Mouse (Mus musculus) heart, embryonic 12.5 days (tissue): ENCODE results near the gene Hoxd11. TPM values are rescaled to one million over a fixed set of nuclear protein-coding genes. Genes with fewer than 3 reads are reported as not detected.

Source experiments
- ATAC-seq: fragments of 200-750 bp; cut with Nextera tagmentation; 2 replicates; pipeline ENCODE4 v1.8.0; 2017; ENCODE audit warnings: moderate TSS enrichment, moderate library complexity; ENCODE audit not compliant: insufficient number of reproducible peaks, low FRiP score
- H3K27ac ChIP-seq: fragments of 300-500 bp; sonication (generic); 2 replicates; pipeline ENCODE4 v1.5.1; 2016; ENCODE audit warnings: mild to moderate bottlenecking, moderate library complexity; ENCODE audit not compliant: poor library complexity, severe bottlenecking
- H3K27me3 ChIP-seq: fragments of 300-500 bp; sonication (generic); replicated peaks from 2 replicates; pipeline ENCODE4 v1.6.1; 2016; ENCODE audit warnings: mild to moderate bottlenecking, moderate library complexity
- H3K36me3 ChIP-seq: fragments of 300-500 bp; sonication (generic); 2 replicates; pipeline ENCODE4 v1.6.1; 2016; ENCODE audit warnings: mild to moderate bottlenecking, moderate library complexity
- H3K4me1 ChIP-seq: fragments of 300-500 bp; sonication (generic); replicated peaks from 2 replicates; pipeline ENCODE4 v1.6.1; 2016; ENCODE audit warnings: mild to moderate bottlenecking
- H3K4me2 ChIP-seq: fragments of 300-500 bp; sonication (generic); 2 replicates; pipeline ENCODE4 v1.6.1; 2016; ENCODE audit warnings: mild to moderate bottlenecking, moderate library complexity
- H3K4me3 ChIP-seq: fragments of 300-500 bp; sonication (generic); 2 replicates; pipeline ENCODE4 v1.5.1; 2016; ENCODE audit warnings: mild to moderate bottlenecking
- H3K9ac ChIP-seq: fragments of 300-500 bp; sonication (generic); 2 replicates; pipeline ENCODE4 v1.6.1; 2016; ENCODE audit warnings: mild to moderate bottlenecking, moderate library complexity
- H3K9me3 ChIP-seq: fragments of 300-500 bp; sonication (generic); replicated peaks from 2 replicates; pipeline ENCODE4 v1.6.1; 2016; ENCODE audit warnings: mild to moderate bottlenecking, moderate library complexity
- WGBS: fragments of 180-500 bp; shearing (Covaris S2); methylation state at CpG from one replicate; pipeline ENCODE4 v1.1.7; 2016; 5-methylcytosine and 5-hydroxymethylcytosine counted together
- polyA plus RNA-seq: library from polyadenylated mRNA; unstranded; fragments of >200 nt; fragmentation: Nextera tagmentation; extraction: Ambion mirVana; gene quantifications from 2 replicates; pipeline ENCODE4 v1.2.1, GENCODE M21; 2016

Gene Hoxd11
- polyA plus RNA-seq, 1 experiment from 2014 or later = not detected

- peak; percentile 69; the same call in 1 of the 2 replicates for ATAC-seq
- H3K27ac ChIP-seq = no peak within 1 kb of the TSS
- H3K9me3 ChIP-seq = no peaks in the 10 kb centered on the region
- H3K4me1 ChIP-seq = peaks cover 19% of the 10 kb centered on the region
- WGBS = under 1% methylated on average over 36 of the region's 51 CpGs
- peak within 1 kb of the TSS; percentile 48 for H3K4me3 ChIP-seq
- peaks cover 90% of the 10 kb centered on the region for H3K27me3 ChIP-seq
- peak within 1 kb of the TSS; percentile 9; the same call in 1 of the 2 replicates for H3K9ac ChIP-seq
- peak within 1 kb of the TSS; percentile 76 for H3K4me2 ChIP-seq
- no peaks in the 10 kb centered on the region for H3K36me3 ChIP-seq
These were observed 11.5 kb upstream of the Hoxd11 start, which contains the start of gene Hoxd13 for GRCm38 (mm10) chr2:74667842-74668357. Gene Hoxd13 (plus strand): TSS chr2:74668310.

- Histone ChIP-seq H3K27me3 (peaks cover 90% of the 10 kb centered on the region), H3K4me3 (peak overlapping the region; percentile 48), H3K9ac (peak overlapping the region; percentile 9; the same call in 1 of the 2 replicates), H3K4me2 (peak overlapping the region; percentile 76), H3K36me3 (no peaks in the 10 kb centered on the region), H3K27ac (no peak overlapping the region), H3K4me1 (peaks cover 19% of the 10 kb centered on the region), H3K9me3 (no peaks in the 10 kb centered on the region)
- WGBS = under 1% methylated on average over 68 of the region's 74 CpGs
- ATAC-seq = peak; percentile 22; the same call in 1 of the 2 replicates
These were observed 10.8 kb upstream of the Hoxd11 start for GRCm38 (mm10) chr2:74668370-74669229.

GRCm38 (mm10) chr2:74669230-74669578 lies 10.2 kb upstream of the Hoxd11 start:
- H3K36me3 ChIP-seq = no peaks in the 10 kb centered on the region
- no peak overlapping the region for H3K9ac ChIP-seq
- no peaks in the 10 kb centered on the region for H3K9me3 ChIP-seq
- peaks cover 19% of the 10 kb centered on the region for H3K4me1 ChIP-seq
- H3K27me3 ChIP-seq = peaks cover 90% of the 10 kb centered on the region
- H3K4me3 ChIP-seq = no peak overlapping the region
- ATAC-seq = no peak
- no peak overlapping the region for H3K4me2 ChIP-seq
- no peak overlapping the region for H3K27ac ChIP-seq
- 1% methylated on average over 3 of the region's 3 CpGs for WGBS

- H3K4me1 ChIP-seq = peaks cover 19% of the 10 kb centered on the region
- no peak overlapping the region for H3K4me3 ChIP-seq
- no peak overlapping the region for H3K27ac ChIP-seq
- under 1% methylated on average over 14 of the region's 14 CpGs for WGBS
- no peaks in the 10 kb centered on the region for H3K9me3 ChIP-seq
- peaks cover 90% of the 10 kb centered on the region for H3K27me3 ChIP-seq
- H3K9ac ChIP-seq = no peak overlapping the region
- H3K36me3 ChIP-seq = no peaks in the 10 kb centered on the region
- ATAC-seq = no peak
- H3K4me2 ChIP-seq = no peak overlapping the region
These were observed 9.6 kb upstream of the Hoxd11 start for GRCm38 (mm10) chr2:74669650-74670235.

GRCm38 (mm10) chr2:74670632-74671188 lies 8.6 kb upstream of the Hoxd11 start:
- H3K36me3 ChIP-seq = no peaks in the 10 kb centered on the region
- peaks cover 19% of the 10 kb centered on the region for H3K4me1 ChIP-seq
- H3K4me3 ChIP-seq = no peak overlapping the region
- ATAC-seq = no peak
- H3K27me3 ChIP-seq = peaks cover 92% of the 10 kb centered on the region
- no peak overlapping the region for H3K4me2 ChIP-seq
- WGBS = 3% methylated on average over 3 of the region's 3 CpGs
- H3K9ac ChIP-seq = no peak overlapping the region
- H3K27ac ChIP-seq = no peak overlapping the region
- H3K9me3 ChIP-seq = no peaks in the 10 kb centered on the region

GRCm38 (mm10) chr2:74671847-74672246 lies 7.5 kb upstream of the Hoxd11 start:
- H3K9me3 ChIP-seq = no peaks in the 10 kb centered on the region
- no peaks in the 10 kb centered on the region for H3K36me3 ChIP-seq
- 0 out of 2 replicates have a peak overlapping the region, but pooled peaks have one; percentile 12 for H3K4me3 ChIP-seq
- no peak for ATAC-seq
- H3K27me3 ChIP-seq = peaks cover 93% of the 10 kb centered on the region
- H3K27ac ChIP-seq = no peak overlapping the region
- H3K4me2 ChIP-seq = peak overlapping the region; percentile 85
- peaks cover 19% of the 10 kb centered on the region for H3K4me1 ChIP-seq
- WGBS = 4% methylated on average over 5 of the region's 5 CpGs
- H3K9ac ChIP-seq = no peak overlapping the region

GRCm38 (mm10) chr2:74672481-74673362 lies 6.6 kb upstream of the Hoxd11 start:
- Histone ChIP-seq H3K4me2 (peak overlapping the region; percentile 85), H3K36me3 (no peaks in the 10 kb centered on the region), H3K9ac (no peak overlapping the region; the same call in 1 of the 2 replicates), H3K27me3 (peaks cover 91% of the 10 kb centered on the region), H3K4me1 (peaks cover 17% of the 10 kb centered on the region), H3K4me3 (peak overlapping the region; percentile 47), H3K27ac (no peak overlapping the region), H3K9me3 (no peaks in the 10 kb centered on the region)
- 2% methylated on average over 40 of the region's 40 CpGs for WGBS
- ATAC-seq = 0 out of 2 replicates have a peak, but pooled peaks have one; percentile 40

- H3K4me1 ChIP-seq = peaks cover 6% of the 10 kb centered on the region; the same call in 1 of the 2 replicates
- no peak overlapping the region for H3K9ac ChIP-seq
- no peak for ATAC-seq
- H3K4me3 ChIP-seq = no peak overlapping the region
- H3K36me3 ChIP-seq = no peaks in the 10 kb centered on the region
- no peaks in the 10 kb centered on the region for H3K9me3 ChIP-seq
- H3K27me3 ChIP-seq = peaks cover 90% of the 10 kb centered on the region
- H3K4me2 ChIP-seq = no peak overlapping the region
- 2% methylated on average over 24 of the region's 24 CpGs for WGBS
- no peak overlapping the region for H3K27ac ChIP-seq
These were observed 5.4 kb upstream of the Hoxd11 start for GRCm38 (mm10) chr2:74673835-74674425.

- Histone ChIP-seq H3K27ac (no peak within 1 kb of the TSS), H3K4me1 (peaks cover 12% of the 10 kb centered on the region; the same call in 1 of the 2 replicates), H3K36me3 (no peaks in the 10 kb centered on the region), H3K27me3 (peaks cover 92% of the 10 kb centered on the region), H3K9me3 (no peaks in the 10 kb centered on the region), H3K9ac (no peak within 1 kb of the TSS), H3K4me2 (no peak within 1 kb of the TSS), H3K4me3 (no peak within 1 kb of the TSS)
- ATAC-seq = no peak
- 2% methylated on average over 47 of the region's 47 CpGs for WGBS
These were observed 4.3 kb upstream of the Hoxd11 start, which contains the start of gene Hoxd12 for GRCm38 (mm10) chr2:74674881-74675665. Gene Hoxd12 (plus strand): TSS chr2:74675013.
